Mouse (Mus musculus): ENCODE measurements around the gene Cdk6. TPM values are rescaled to one million over a fixed set of nuclear protein-coding genes. Genes with fewer than 3 reads are reported as not detected.

Gene Cdk6
- total and polyA plus RNA-seq, 3 experiments, result 40.4 to 171 (median 50.8) TPM

- H3K9me3 ChIP-seq (replicated peaks; ENCODE audit: low read length), result no peaks in the 10 kb centered on the region
- in situ Hi-C loops (cut with MboI; ENCODE audit: low pct_ligation_motif_present, low pct_unique_long_range_greater_than_20kb, low sequenced_read_pairs), result no loop called here
- H3K4me3 ChIP-seq (replicated peaks in 1 of 3; ENCODE audit: low read depth in 2 of 3, low read length in 2 of 3, poor library complexity in 1 of 3), result no peak overlapping the region
- H3K27me3 ChIP-seq (replicated peaks), result no peaks in the 10 kb centered on the region
- TF ChIP-seq JUND (conservative IDR thresholded peaks at IDR 0.05; ENCODE audit: low read depth, low read length), result no peak
- 0 out of 2 replicates have a peak, but pooled peaks have one; percentile 12 for TF ChIP-seq ETS1 (conservative IDR thresholded peaks at IDR 0.05; ENCODE audit: low read depth, low read length)
- no peak for TF ChIP-seq IRF4 (IDR thresholded peaks at IDR 0.05; ENCODE audit: low read depth, low read length)
- no peak for TF ChIP-seq KAT2A (IDR thresholded peaks at IDR 0.05; ENCODE audit: insufficient replicate concordance, low read length)
- no peak for TF ChIP-seq PAX5 (IDR thresholded peaks at IDR 0.05; ENCODE audit: low read length)
- peak overlapping the region; percentile 41 for H3K27ac ChIP-seq (ENCODE audit: insufficient read depth, low read depth)
- dilution Hi-C loops (cut with MboI; ENCODE audit: extremely low pct_ligation_motif_present, extremely low pct_unique_long_range_greater_than_20kb, low sequenced_read_pairs), result no loop called here
- peaks cover 28 to 68% of the 10 kb centered on the region in 2 experiments for H3K36me3 ChIP-seq (replicated peaks in 1 of 2; ENCODE audit: control insufficient read depth in 1 of 2, insufficient read depth in 1 of 2, low read length in 1 of 2)
- peaks cover 39 to 85% of the 10 kb centered on the region in 2 experiments for H3K4me1 ChIP-seq (ENCODE audit: control insufficient read depth in 1 of 2, insufficient read depth in 2 of 2)
- peaks cover 90% of the 10 kb centered on the region for H3K79me2 ChIP-seq (replicated peaks; ENCODE audit: control insufficient read depth, extremely low read depth, insufficient read depth, poor library complexity, severe bottlenecking)
- H3K4me2 ChIP-seq (ENCODE audit: insufficient read depth, low read depth, poor library complexity, severe bottlenecking), result no peak overlapping the region
- no peak overlapping the region for H3K9ac ChIP-seq (ENCODE audit: insufficient read depth, low read depth)
- DNase-seq (ENCODE audit: extremely low read depth), result no peak
These were observed 22.0 kb downstream of the Cdk6 start for GRCm38 (mm10) chr5:3363036-3363983.

- Histone ChIP-seq H3K4me3 (replicated peaks in 1 of 3; ENCODE audit: low read depth in 2 of 3, low read length in 2 of 3, poor library complexity in 1 of 3) (no peak overlapping the region), H3K4me1 (ENCODE audit: control insufficient read depth in 1 of 2, insufficient read depth in 2 of 2) (peaks cover 31 to 76% of the 10 kb centered on the region in 2 experiments), H3K9me3 (replicated peaks; ENCODE audit: low read length) (no peaks in the 10 kb centered on the region), H3K27me3 (replicated peaks) (no peaks in the 10 kb centered on the region), H3K4me2 (ENCODE audit: insufficient read depth, low read depth, poor library complexity, severe bottlenecking) (no peak overlapping the region), H3K79me2 (replicated peaks; ENCODE audit: control insufficient read depth, extremely low read depth, insufficient read depth, poor library complexity, severe bottlenecking) (peaks cover 89% of the 10 kb centered on the region), H3K9ac (ENCODE audit: insufficient read depth, low read depth) (no peak overlapping the region), H3K27ac (ENCODE audit: insufficient read depth, low read depth) (peak overlapping the region; percentile 42; the same call in 1 of the 2 replicates), H3K36me3 (replicated peaks in 1 of 2; ENCODE audit: control insufficient read depth in 1 of 2, insufficient read depth in 1 of 2, low read length in 1 of 2) (peaks cover 31 to 66% of the 10 kb centered on the region in 2 experiments)
- TF ChIP-seq NRF1 (IDR thresholded peaks at IDR 0.05; ENCODE audit: low read depth, low read length) (no peak), MEF2A (IDR thresholded peaks at IDR 0.05; ENCODE audit: borderline replicate concordance, low read depth, low read length) (no peak), ZKSCAN1 (IDR thresholded peaks at IDR 0.05; ENCODE audit: borderline replicate concordance, low read depth, low read length) (no peak)
- no peak for DNase-seq (ENCODE audit: extremely low read depth)
- dilution Hi-C loops (cut with MboI; ENCODE audit: extremely low pct_ligation_motif_present, extremely low pct_unique_long_range_greater_than_20kb, low sequenced_read_pairs) (no loop called here), in situ Hi-C loops (cut with MboI; ENCODE audit: low pct_ligation_motif_present, low pct_unique_long_range_greater_than_20kb, low sequenced_read_pairs) (no loop called here)
These were observed 25.8 kb downstream of the Cdk6 start for GRCm38 (mm10) chr5:3367045-3367444.

- in situ Hi-C loops (cut with MboI; ENCODE audit: low pct_ligation_motif_present, low pct_unique_long_range_greater_than_20kb, low sequenced_read_pairs), result no loop called here
- Histone ChIP-seq H3K27me3 (replicated peaks) (no peaks in the 10 kb centered on the region), H3K4me2 (ENCODE audit: insufficient read depth, low read depth, poor library complexity, severe bottlenecking) (no peak overlapping the region), H3K9me3 (replicated peaks; ENCODE audit: low read length) (no peaks in the 10 kb centered on the region), H3K9ac (ENCODE audit: insufficient read depth, low read depth) (no peak overlapping the region), H3K79me2 (replicated peaks; ENCODE audit: control insufficient read depth, extremely low read depth, insufficient read depth, poor library complexity, severe bottlenecking) (peaks cover 85% of the 10 kb centered on the region), H3K36me3 (replicated peaks in 1 of 2; ENCODE audit: control insufficient read depth in 1 of 2, insufficient read depth in 1 of 2, low read length in 1 of 2) (peaks cover 26 to 66% of the 10 kb centered on the region in 2 experiments), H3K4me3 (replicated peaks in 1 of 3; ENCODE audit: low read depth in 2 of 3, low read length in 2 of 3, poor library complexity in 1 of 3) (no peak overlapping the region), H3K4me1 (ENCODE audit: control insufficient read depth in 1 of 2, insufficient read depth in 2 of 2) (peaks cover 28 to 76% of the 10 kb centered on the region in 2 experiments), H3K27ac (ENCODE audit: insufficient read depth, low read depth) (no peak overlapping the region)
- TF ChIP-seq JUND (conservative IDR thresholded peaks at IDR 0.05; ENCODE audit: low read depth, low read length) (no peak), SMC3 (IDR thresholded peaks at IDR 0.05; ENCODE audit: low read depth, low read length) (no peak), TCF12 (IDR thresholded peaks at IDR 0.05; ENCODE audit: low read depth, low read length) (no peak), GABPA (IDR thresholded peaks at IDR 0.05; ENCODE audit: insufficient replicate concordance, low read depth, low read length) (no peak), ZNF384 (IDR thresholded peaks at IDR 0.05; ENCODE audit: low read depth, low read length) (no peak), RCOR1 (conservative IDR thresholded peaks at IDR 0.05; ENCODE audit: low read depth, low read length) (no peak), MXI1 (IDR thresholded peaks at IDR 0.05; ENCODE audit: low read depth, low read length) (no peak), MYC (IDR thresholded peaks at IDR 0.05; ENCODE audit: low read depth, low read length) (no peak), TBP (conservative IDR thresholded peaks at IDR 0.05; ENCODE audit: low read depth, low read length) (no peak), PAX5 (IDR thresholded peaks at IDR 0.05; ENCODE audit: low read length) (no peak), UBTF (IDR thresholded peaks at IDR 0.05; ENCODE audit: low read depth, low read length) (no peak), ZC3H11A (IDR thresholded peaks at IDR 0.05; ENCODE audit: low read depth, low read length) (no peak), HCFC1 (IDR thresholded peaks at IDR 0.05; ENCODE audit: low read depth, low read length) (no peak), SIN3A (IDR thresholded peaks at IDR 0.05; ENCODE audit: low read length) (no peak), NELFE (IDR thresholded peaks at IDR 0.05; ENCODE audit: low read depth, low read length) (no peak), ELF1 (IDR thresholded peaks at IDR 0.05; ENCODE audit: low read depth, low read length) (no peak), CHD1 (IDR thresholded peaks at IDR 0.05; ENCODE audit: low read depth, low read length) (no peak), ETS1 (conservative IDR thresholded peaks at IDR 0.05; ENCODE audit: low read depth, low read length) (no peak)
- DNase-seq (ENCODE audit: extremely low read depth), result no peak
- dilution Hi-C loops (cut with MboI; ENCODE audit: extremely low pct_ligation_motif_present, extremely low pct_unique_long_range_greater_than_20kb, low sequenced_read_pairs), result no loop called here
These were observed 28.0 kb downstream of the Cdk6 start for GRCm38 (mm10) chr5:3369317-3369716.

Measured in CH12.LX (cell line).